9 mouse cellular contexts compared by ENCODE assay signal in genomic region chr12:104923948-104924388, GRCm38 (mm10). TPM values are rescaled to one million over a fixed set of nuclear protein-coding genes. Genes with fewer than 3 reads are reported as not detected.
DNase-seq lines count a peak whose midpoint lies in the region; ATAC-seq and TF ChIP-seq lines count a peak whose summit lies in the region.
"Had no signal": no experiment of that assay in that cellular context is flagged by ENCODE, and none has a peak within 500 bp of the region (broad histone marks: within the 10 kb centered on the region; RNA-seq: fewer than 3 reads in every experiment).

No protein-coding gene starts in this region.

- no peak for TF ChIP-seq CTCF in gastrocnemius, adult 2 months (IDR thresholded peaks at IDR 0.05)
- TF ChIP-seq CTCF in stomach, postnatal 0 days (IDR thresholded peaks at IDR 0.05; ENCODE audit: low read depth) = no peak

- TF ChIP-seq EP300 in stomach, postnatal 0 days (optimal IDR thresholded peaks at IDR 0.05) = no peak

- no peak overlapping the region for H3K9ac ChIP-seq in midbrain, embryonic 15.5 days
- no peak overlapping the region for H3K9ac ChIP-seq in midbrain, embryonic 14.5 days (replicated peaks; ENCODE audit: low read length)
- no peak overlapping the region for H3K9ac ChIP-seq in stomach, postnatal 0 days (ENCODE audit: low read length)

- no peak overlapping the region for H3K4me2 ChIP-seq in midbrain, embryonic 15.5 days
- no peak overlapping the region for H3K4me2 ChIP-seq in midbrain, embryonic 14.5 days (ENCODE audit: low read length)
- H3K4me2 ChIP-seq in stomach, postnatal 0 days (replicated peaks; ENCODE audit: low read depth) = no peak overlapping the region; the same call in 1 of the 2 replicates

- ATAC-seq in midbrain, embryonic 15.5 days (replicated peaks) = no peak
- ATAC-seq in midbrain, embryonic 14.5 days (ENCODE audit: low FRiP score, low TSS enrichment) = no peak
- ATAC-seq in stomach, postnatal 0 days (ENCODE audit: low FRiP score, low TSS enrichment) = no peak; the same call in 1 of the 2 replicates

- peaks cover 25% of the 10 kb centered on the region for H3K4me1 ChIP-seq in midbrain, embryonic 15.5 days
- peaks cover 21% of the 10 kb centered on the region for H3K4me1 ChIP-seq in midbrain, embryonic 14.5 days (ENCODE audit: control insufficient read depth, insufficient read depth, low read length)
- H3K4me1 ChIP-seq in stomach, postnatal 0 days (replicated peaks; ENCODE audit: control insufficient read depth, insufficient read depth) = no peaks in the 10 kb centered on the region

- no peaks in the 10 kb centered on the region for H3K27me3 ChIP-seq in midbrain, embryonic 15.5 days (replicated peaks)
- H3K27me3 ChIP-seq in midbrain, embryonic 14.5 days (ENCODE audit: control insufficient read depth, insufficient read depth, low read length) = no peaks in the 10 kb centered on the region
- H3K27me3 ChIP-seq in stomach, postnatal 0 days (ENCODE audit: control insufficient read depth, insufficient read depth, low read length) = no peaks in the 10 kb centered on the region

- intact Hi-C loops in gastrocnemius, adult 2 months (cut with DNase I) = no loop called here
- intact Hi-C loops in gastrocnemius, postnatal 36 days (cut with DNase I) = no loop called here
- intact Hi-C loops in left cerebral cortex, postnatal 36 days (cut with DNase I) = no loop called here

- WGBS in midbrain, embryonic 15.5 days = 67% methylated on average over 19 of the region's 19 CpGs
- 76% methylated on average over 19 of the region's 19 CpGs for WGBS in midbrain, embryonic 14.5 days
- WGBS in stomach, postnatal 0 days = 20% methylated on average over 19 of the region's 19 CpGs

- peak; percentile 42 for DNase-seq in gastrocnemius, adult 2 months
- no peak for DNase-seq in gastrocnemius, postnatal 36 days
- DNase-seq in midbrain, embryonic 14.5 days = no peak
- peak; percentile 40 for DNase-seq in kidney, postnatal 10 days
- DNase-seq in stomach, postnatal 0 days (ENCODE audit: low spot score) = no peak
- no peak for DNase-seq in thymus, adult 18-20 months
- no peak for DNase-seq in left cerebral cortex, postnatal 36 days (ENCODE audit: low spot score in 2 of 2)

- no peaks in the 10 kb centered on the region for H3K36me3 ChIP-seq in midbrain, embryonic 15.5 days (replicated peaks)
- H3K36me3 ChIP-seq in midbrain, embryonic 14.5 days (ENCODE audit: control insufficient read depth, insufficient read depth, low read length) = no peaks in the 10 kb centered on the region
- H3K36me3 ChIP-seq in stomach, postnatal 0 days (ENCODE audit: control insufficient read depth, insufficient read depth, low read length) = no peaks in the 10 kb centered on the region

- peak overlapping the region; percentile 15; the same call in 1 of the 2 replicates for H3K4me3 ChIP-seq in gastrocnemius, adult 2 months
- no peak overlapping the region for H3K4me3 ChIP-seq in midbrain, embryonic 15.5 days
- H3K4me3 ChIP-seq in midbrain, embryonic 14.5 days (replicated peaks; ENCODE audit: low read depth, low read length) = no peak overlapping the region
- H3K4me3 ChIP-seq in stomach, postnatal 0 days (ENCODE audit: low read depth, low read length) = no peak overlapping the region
- H3K4me3 ChIP-seq: megakaryocyte, embryonic 14.5 days had no signal

- H3K9me3 ChIP-seq in midbrain, embryonic 15.5 days = no peaks in the 10 kb centered on the region
- no peaks in the 10 kb centered on the region for H3K9me3 ChIP-seq in midbrain, embryonic 14.5 days (ENCODE audit: control insufficient read depth, low read length)
- no peaks in the 10 kb centered on the region for H3K9me3 ChIP-seq in stomach, postnatal 0 days (ENCODE audit: control insufficient read depth, low read length)

- 0 out of 2 replicates have a peak overlapping the region, but pooled peaks have one; percentile 16 for H3K27ac ChIP-seq in gastrocnemius, adult 2 months
- H3K27ac ChIP-seq in midbrain, embryonic 15.5 days = peak overlapping the region; percentile 39; the same call in 1 of the 2 replicates
- H3K27ac ChIP-seq in midbrain, embryonic 14.5 days (replicated peaks; ENCODE audit: low read depth, low read length) = no peak overlapping the region
- peak overlapping the region; percentile 18; the same call in 1 of the 2 replicates for H3K27ac ChIP-seq in stomach, postnatal 0 days (replicated peaks)

RNA-seq across cellular contexts. Expression of gene Clmn, which starts 59.1 kb away (rescaled TPM):
- total RNA-seq in gastrocnemius, adult 2 months (2021) = 1 to 10 TPM; 2.6 to 3.2 TPM
- total RNA-seq in gastrocnemius, postnatal 36 days (2021) = 1 to 10 TPM; 1.9 to 2.1 TPM
- 1.4 and 1.7 TPM in 2 replicates for polyA plus RNA-seq in midbrain, embryonic 15.5 days (2015; fragmentation: Nextera tagmentation; extraction: Ambion mirVana)
- polyA plus RNA-seq in midbrain, embryonic 14.5 days (2014; fragmentation: Nextera tagmentation; extraction: Ambion mirVana) = 0.81 and 0.99 TPM in 2 replicates
- polyA plus RNA-seq in stomach, postnatal 0 days (2015; fragmentation: Nextera tagmentation; extraction: Ambion mirVana) = 5.5 and 8.0 TPM in 2 replicates
- 10 to 100 TPM; 45.7 to 53.7 TPM for total RNA-seq in left cerebral cortex, postnatal 36 days (2021)

Comparison
In these comparisons a context has a peak if more than half of its experiments do, and no peak if none do; other contexts are left out.
1. DNase-seq: peak in gastrocnemius, adult 2 months (single experiment) and kidney, postnatal 10 days (single experiment); none in gastrocnemius, postnatal 36 days (0 of 2), midbrain, embryonic 14.5 days (single experiment), stomach, postnatal 0 days (single experiment), thymus, adult 18-20 months (0 of 2) and left cerebral cortex, postnatal 36 days (0 of 2).
2. RNA of gene Clmn, which starts 59.1 kb away (total RNA-seq): 45.7 to 53.7 TPM in left cerebral cortex, postnatal 36 days; 2.6 to 3.2 TPM in gastrocnemius, adult 2 months and 1.9 to 2.1 TPM in gastrocnemius, postnatal 36 days; every median in the first group is over 10 times any median in the second.